Mouse (Mus musculus) cerebellum, adult 2 months (tissue): ENCODE data around the gene Ankrd37.

Experiments
- CTCF ChIP-seq: fragments of 200-500 bp; IDR thresholded peaks from 2 replicates; pipeline ENCODE4 v1.5.1; 2011; ENCODE audit warnings: low read depth, mild to moderate bottlenecking, control low read depth, low read length, moderate library complexity, borderline replicate concordance; ENCODE audit not compliant: insufficient read depth
- POLR2A ChIP-seq: fragments of 200-500 bp; IDR thresholded peaks from 2 replicates; pipeline ENCODE4 v1.6.1; 2011; ENCODE audit warnings: low read length, control low read depth, borderline replicate concordance; ENCODE audit not compliant: insufficient read depth

DNA sequence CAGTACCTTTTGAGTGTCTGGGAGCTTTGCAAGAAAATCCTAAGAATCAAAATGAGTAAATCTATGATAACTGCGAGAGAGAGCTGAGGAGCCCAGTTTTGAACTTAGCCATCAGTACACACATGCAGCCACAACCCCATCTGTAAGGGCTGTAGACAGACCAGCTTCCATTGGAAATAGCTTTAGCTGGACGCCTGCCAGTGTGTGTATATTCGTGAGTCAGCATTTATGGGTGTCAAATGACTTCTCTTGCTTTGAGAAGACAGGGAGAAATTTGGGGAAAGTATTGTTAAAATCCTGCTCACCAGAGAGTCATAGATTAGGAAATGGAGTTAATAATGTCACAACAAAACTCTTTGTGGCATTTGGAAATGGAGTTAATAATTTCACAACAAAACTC lies 18.8 kb downstream of the Ankrd37 start:
- TF ChIP-seq POLR2A = no peak
- no peak for TF ChIP-seq CTCF
